Mouse (Mus musculus) ES-E14 (cell line): ENCODE data around the gene Gtsf1l.

ENCODE experiments used
- CHD2 ChIP-seq: IDR thresholded peaks from 2 replicates; pipeline ENCODE4 v1.6.1; 2014; ENCODE audit warnings: mild to moderate bottlenecking, low read depth, low read length, inconsistent platforms
- HCFC1 ChIP-seq: IDR thresholded peaks from 2 replicates; pipeline ENCODE4 v1.6.1; 2012; ENCODE audit warnings: low read length, inconsistent platforms, borderline replicate concordance; ENCODE audit not compliant: insufficient read depth
- ZC3H11A ChIP-seq: IDR thresholded peaks from 2 replicates; pipeline ENCODE4 v1.6.1; 2012; ENCODE audit warnings: low read depth, mild to moderate bottlenecking, inconsistent platforms, low read length, borderline replicate concordance
- ZNF384 ChIP-seq: IDR thresholded peaks from 2 replicates; pipeline ENCODE4 v1.6.1; 2012; ENCODE audit warnings: low read depth, low read length, inconsistent platforms

DNA sequence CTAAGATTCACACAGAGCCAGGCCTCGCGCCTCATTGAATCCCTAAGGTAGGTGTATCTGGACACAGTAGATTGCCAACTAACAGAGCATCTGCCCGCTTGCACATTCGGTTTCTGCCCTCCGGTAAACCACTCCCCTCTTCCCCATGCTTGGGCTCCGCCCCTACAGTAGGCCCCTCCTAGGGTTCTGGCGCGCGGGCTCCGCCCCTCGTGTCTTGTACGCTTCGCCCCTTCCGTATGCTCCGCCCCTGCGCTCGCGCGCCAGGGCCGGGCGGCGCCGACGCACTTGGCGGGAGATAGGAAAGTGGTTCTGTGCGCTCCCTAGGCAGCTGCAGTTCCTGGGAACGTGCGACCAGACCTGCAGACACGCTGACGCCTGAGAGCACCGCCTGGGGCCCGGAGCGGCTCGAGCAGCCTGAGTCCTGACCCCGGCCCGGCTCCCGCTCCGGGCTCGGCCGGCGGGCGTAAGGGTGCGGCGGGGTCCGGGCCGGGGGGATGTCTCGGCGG lies 33.3 kb downstream of the Gtsf1l start, which contains the start of gene Mybl2:
- TF ChIP-seq HCFC1 (peak; percentile 56; the same call in 1 of the 2 replicates), ZC3H11A (no peak), CHD2 (no peak), ZNF384 (no peak)
